Mouse (Mus musculus): ENCODE results near the gene Tm6sf1. TPM values are rescaled to one million over a fixed set of nuclear protein-coding genes. Genes with fewer than 3 reads are reported as not detected.

Tm6sf1 gene
- polyA plus RNA-seq, 1 experiment from 2014 or later: 11.1 TPM

GRCm38 (mm10) chr7:81904926-81905325 lies 46.1 kb downstream of the Tm6sf1 start:
- no peaks in the 10 kb centered on the region for H3K4me1 ChIP-seq
- H3K9ac ChIP-seq: no peak overlapping the region
- no peak overlapping the region for H3K4me2 ChIP-seq
- H3K27ac ChIP-seq: no peak overlapping the region
- ATAC-seq (ENCODE audit: insufficient read depth, low FRiP score, low read depth): no peak
- no peaks in the 10 kb centered on the region for H3K27me3 ChIP-seq (replicated peaks)
- H3K9me3 ChIP-seq: no peaks in the 10 kb centered on the region
- H3K4me3 ChIP-seq (replicated peaks): no peak overlapping the region
- H3K36me3 ChIP-seq: no peaks in the 10 kb centered on the region
- WGBS: 81% methylated on average over 2 of the region's 2 CpGs

DNA sequence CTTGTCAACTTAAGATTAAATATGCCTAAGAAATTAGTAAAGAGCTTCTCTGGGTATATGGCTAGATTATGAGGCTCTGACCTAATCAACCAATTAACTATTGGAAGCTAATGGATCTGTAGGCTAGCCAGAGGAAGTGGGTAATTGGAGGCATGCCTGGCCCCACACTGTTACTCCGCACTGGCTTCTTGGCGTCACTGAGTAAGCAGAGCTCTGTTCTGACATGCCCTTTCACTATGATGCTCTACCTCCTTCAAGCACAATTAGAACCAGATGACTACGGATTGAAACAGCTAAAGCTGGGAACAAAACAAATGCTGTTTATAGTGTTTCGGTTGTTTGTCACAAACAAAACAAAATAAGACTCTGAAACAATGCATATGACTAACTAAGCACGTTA lies 59.5 kb downstream of the Tm6sf1 start:
- H3K4me1 ChIP-seq: no peaks in the 10 kb centered on the region
- H3K9ac ChIP-seq: no peak overlapping the region
- ATAC-seq (ENCODE audit: insufficient read depth, low FRiP score, low read depth): no peak
- H3K27ac ChIP-seq: no peak overlapping the region
- no peaks in the 10 kb centered on the region for H3K9me3 ChIP-seq
- WGBS: 76% methylated on average over 5 of the region's 5 CpGs
- H3K4me3 ChIP-seq (replicated peaks): no peak overlapping the region
- no peaks in the 10 kb centered on the region for H3K36me3 ChIP-seq
- H3K4me2 ChIP-seq: no peak overlapping the region
- H3K27me3 ChIP-seq (replicated peaks): no peaks in the 10 kb centered on the region

DNA sequence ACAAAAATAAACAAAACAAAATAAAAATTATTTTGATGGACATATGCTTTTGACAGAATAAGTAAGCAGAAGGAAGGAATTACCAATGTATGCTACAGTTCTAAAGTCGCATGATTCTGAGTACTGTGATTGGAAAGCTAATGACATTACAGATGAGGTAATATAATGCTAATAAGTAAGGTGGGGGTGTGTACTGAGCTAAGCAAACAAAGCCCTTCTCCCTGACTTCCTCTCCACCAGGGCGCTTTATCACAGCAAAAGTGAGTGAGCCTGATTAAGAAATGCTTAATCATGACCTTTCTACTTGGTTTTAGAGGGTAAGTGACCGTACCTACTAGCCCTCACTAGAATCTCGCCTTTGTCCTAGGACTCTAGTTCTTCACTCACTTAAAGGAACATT lies 61.5 kb downstream of the Tm6sf1 start:
- 67% methylated on average over 4 of the region's 4 CpGs for WGBS
- no peaks in the 10 kb centered on the region for H3K36me3 ChIP-seq
- no peaks in the 10 kb centered on the region for H3K4me1 ChIP-seq
- H3K9me3 ChIP-seq: no peaks in the 10 kb centered on the region
- no peak overlapping the region for H3K4me2 ChIP-seq
- no peak overlapping the region for H3K4me3 ChIP-seq (replicated peaks)
- peak; percentile 56; the same call in 1 of the 2 replicates for ATAC-seq (ENCODE audit: insufficient read depth, low FRiP score, low read depth)
- H3K27me3 ChIP-seq (replicated peaks): no peaks in the 10 kb centered on the region
- H3K27ac ChIP-seq: no peak overlapping the region
- no peak overlapping the region for H3K9ac ChIP-seq

GRCm38 (mm10) chr7:81921379-81921952 lies 62.7 kb downstream of the Tm6sf1 start:
- no peak overlapping the region for H3K4me2 ChIP-seq
- no peaks in the 10 kb centered on the region for H3K36me3 ChIP-seq
- H3K4me1 ChIP-seq: no peaks in the 10 kb centered on the region
- H3K9me3 ChIP-seq: no peaks in the 10 kb centered on the region
- H3K27me3 ChIP-seq (replicated peaks): no peaks in the 10 kb centered on the region
- 43% methylated on average over 1 of the region's 1 CpGs for WGBS
- no peak for ATAC-seq (ENCODE audit: insufficient read depth, low FRiP score, low read depth)
- H3K9ac ChIP-seq: no peak overlapping the region
- no peak overlapping the region for H3K27ac ChIP-seq
- H3K4me3 ChIP-seq (replicated peaks): no peak overlapping the region

- H3K9ac ChIP-seq: no peak overlapping the region
- no peak overlapping the region for H3K4me2 ChIP-seq
Observed at GRCm38 (mm10) chr7:81928998-81929397, 70.2 kb downstream of the Tm6sf1 start.

DNA sequence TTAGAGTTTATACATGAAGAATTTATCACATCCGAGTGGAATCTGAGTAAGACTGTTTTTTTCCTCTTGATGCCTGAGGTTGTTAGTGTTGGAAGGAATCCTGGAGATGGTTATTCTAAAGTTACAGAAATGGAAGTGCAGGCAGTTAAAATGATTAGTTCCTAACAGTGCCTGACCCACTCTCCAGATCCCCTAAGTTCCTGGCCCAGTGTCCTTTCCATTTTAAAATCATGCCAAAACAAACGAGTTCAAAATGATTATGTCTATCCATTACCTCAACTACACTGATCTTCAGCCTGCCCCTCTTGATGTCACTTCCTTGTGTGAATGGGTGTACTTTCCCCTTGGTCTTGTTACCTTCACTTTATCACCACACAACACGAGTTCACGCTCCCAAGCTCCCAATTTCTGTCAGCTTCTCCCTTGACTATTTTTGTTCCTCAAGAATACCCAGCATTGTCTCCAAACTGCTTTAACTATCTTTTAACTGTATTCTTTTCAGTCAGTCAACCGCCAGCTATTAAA lies 73.8 kb downstream of the Tm6sf1 start:
- Histone ChIP-seq H3K27ac (no peak overlapping the region), H3K4me1 (no peaks in the 10 kb centered on the region), H3K36me3 (no peaks in the 10 kb centered on the region), H3K27me3 (replicated peaks) (no peaks in the 10 kb centered on the region), H3K9me3 (no peaks in the 10 kb centered on the region), H3K4me3 (replicated peaks) (peak overlapping the region; percentile 73), H3K4me2 (peak overlapping the region; percentile 89), H3K9ac (peak overlapping the region; percentile 75; the same call in 1 of the 2 replicates)
- ATAC-seq (ENCODE audit: insufficient read depth, low FRiP score, low read depth): no peak
- 34% methylated on average over 5 of the region's 5 CpGs for WGBS

More at GRCm38 (mm10) chr7:81928998-81929397, 70.2 kb downstream of the Tm6sf1 start:
- no peaks in the 10 kb centered on the region for H3K9me3 ChIP-seq
- H3K4me1 ChIP-seq: no peaks in the 10 kb centered on the region
- no peak overlapping the region for H3K27ac ChIP-seq
- no peak for ATAC-seq (ENCODE audit: insufficient read depth, low FRiP score, low read depth)
- H3K27me3 ChIP-seq (replicated peaks): no peaks in the 10 kb centered on the region
- WGBS: 70% methylated on average over 7 of the region's 7 CpGs
- no peaks in the 10 kb centered on the region for H3K36me3 ChIP-seq
- H3K4me3 ChIP-seq (replicated peaks): no peak overlapping the region

DNA sequence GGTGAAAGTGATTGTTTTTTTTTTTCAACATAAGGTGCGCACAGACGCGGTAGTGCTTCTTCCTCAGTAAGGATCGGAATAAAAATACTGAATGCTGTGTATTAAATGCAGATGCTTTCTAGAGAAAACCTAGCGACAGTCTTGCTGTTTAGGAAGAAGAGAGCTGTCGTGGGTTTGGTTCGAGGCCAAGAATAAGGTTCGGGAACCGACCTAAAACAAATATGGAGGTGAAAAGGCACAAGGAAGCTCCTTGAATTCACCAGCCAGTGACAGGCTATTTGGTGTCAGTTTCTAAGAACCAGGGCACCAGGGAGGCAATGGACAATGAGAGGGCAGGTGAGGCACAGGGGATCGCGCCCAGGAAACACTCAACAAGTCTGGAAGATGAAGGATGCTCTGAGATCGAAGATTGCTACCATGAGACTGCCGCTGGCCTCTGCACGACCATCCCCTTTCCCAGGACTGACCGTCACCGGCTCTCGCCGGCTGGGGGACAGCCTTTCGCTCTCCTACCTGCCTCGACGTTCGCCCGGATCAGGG lies 74.3 kb downstream of the Tm6sf1 start:
- no peaks in the 10 kb centered on the region for H3K9me3 ChIP-seq
- H3K4me1 ChIP-seq: no peaks in the 10 kb centered on the region
- no peaks in the 10 kb centered on the region for H3K27me3 ChIP-seq (replicated peaks)
- 7% methylated on average over 23 of the region's 23 CpGs for WGBS
- H3K4me2 ChIP-seq: peak overlapping the region; percentile 89
- peak overlapping the region; percentile 86; the same call in 1 of the 2 replicates for H3K27ac ChIP-seq
- peak overlapping the region; percentile 73 for H3K4me3 ChIP-seq (replicated peaks)
- peak overlapping the region; percentile 75 for H3K9ac ChIP-seq
- ATAC-seq (ENCODE audit: insufficient read depth, low FRiP score, low read depth): peak; percentile 8; the same call in 1 of the 2 replicates
- H3K36me3 ChIP-seq: no peaks in the 10 kb centered on the region

GRCm38 (mm10) chr7:81933601-81934266 lies 74.9 kb downstream of the Tm6sf1 start:
- ATAC-seq (ENCODE audit: insufficient read depth, low FRiP score, low read depth): peak; percentile 72
- H3K27ac ChIP-seq: peak overlapping the region; percentile 86
- no peaks in the 10 kb centered on the region for H3K27me3 ChIP-seq (replicated peaks)
- no peaks in the 10 kb centered on the region for H3K4me1 ChIP-seq
- H3K4me2 ChIP-seq: peak overlapping the region; percentile 89
- no peaks in the 10 kb centered on the region for H3K36me3 ChIP-seq
- H3K4me3 ChIP-seq (replicated peaks): peak overlapping the region; percentile 73
- no peaks in the 10 kb centered on the region for H3K9me3 ChIP-seq
- under 1% methylated on average over 100 of the region's 103 CpGs for WGBS
- H3K9ac ChIP-seq: peak overlapping the region; percentile 75

Other genes with a start within 250 kb of the Tm6sf1 start
- 37.9 and 50.0 TPM in 2 replicates for gene Homer2, start 151.5 kb upstream of the Tm6sf1 start, polyA plus RNA-seq (2015; fragmentation: Nextera tagmentation; extraction: Ambion mirVana)
- gene Ramac, start 96.1 kb upstream of the Tm6sf1 start, polyA plus RNA-seq (2015; fragmentation: Nextera tagmentation; extraction: Ambion mirVana): 143 and 144 TPM in 2 replicates
- gene 3110040N11Rik, start 69.5 kb upstream of the Tm6sf1 start, polyA plus RNA-seq (2015; fragmentation: Nextera tagmentation; extraction: Ambion mirVana): 48.6 and 53.1 TPM in 2 replicates
- gene Btbd1, start 29.6 kb upstream of the Tm6sf1 start, polyA plus RNA-seq (2015; fragmentation: Nextera tagmentation; extraction: Ambion mirVana): 58.2 and 67.0 TPM in 2 replicates
- gene Gm10160, start 3.2 kb upstream of the Tm6sf1 start, polyA plus RNA-seq (2015; fragmentation: Nextera tagmentation; extraction: Ambion mirVana): not detected in 2 replicates
- gene Hdgfl3, start 75.5 kb downstream of the Tm6sf1 start, polyA plus RNA-seq (2015; fragmentation: Nextera tagmentation; extraction: Ambion mirVana): 12.0 and 12.4 TPM in 2 replicates
- 3.8 and 4.0 TPM in 2 replicates for gene Bnc1, start 133.3 kb downstream of the Tm6sf1 start, polyA plus RNA-seq (2015; fragmentation: Nextera tagmentation; extraction: Ambion mirVana)

All from stomach, embryonic 15.5 days (tissue).